ENCODE assay signal across 7 mouse cellular contexts in genomic region chr9:40617676-40618062, GRCm38 (mm10). TPM values are rescaled to one million over a fixed set of nuclear protein-coding genes. Genes with fewer than 3 reads are reported as not detected.
DNase-seq lines count a peak whose midpoint lies in the region; ATAC-seq lines count a peak whose summit lies in the region.

No protein-coding gene starts in this region.

- H3K27me3 ChIP-seq in liver, embryonic 11.5 days (replicated peaks; ENCODE audit: control insufficient read depth, insufficient read depth, low read length), result peaks cover 15% of the 10 kb centered on the region
- H3K27me3 ChIP-seq in forebrain, embryonic 15.5 days, result no peaks in the 10 kb centered on the region
- peaks cover 14% of the 10 kb centered on the region; the same call in 1 of the 2 replicates for H3K27me3 ChIP-seq in limb, embryonic 15.5 days
- no peaks in the 10 kb centered on the region for H3K27me3 ChIP-seq in stomach, embryonic 15.5 days (replicated peaks)

- H3K9me3 ChIP-seq in liver, embryonic 11.5 days (ENCODE audit: control insufficient read depth, low read length), result no peaks in the 10 kb centered on the region
- H3K9me3 ChIP-seq in forebrain, embryonic 15.5 days, result no peaks in the 10 kb centered on the region
- H3K9me3 ChIP-seq in limb, embryonic 15.5 days, result no peaks in the 10 kb centered on the region
- H3K9me3 ChIP-seq in stomach, embryonic 15.5 days, result no peaks in the 10 kb centered on the region

- H3K27ac ChIP-seq in liver, embryonic 11.5 days (ENCODE audit: low read depth, low read length), result no peak overlapping the region
- H3K27ac ChIP-seq in forebrain, embryonic 15.5 days (replicated peaks), result peak overlapping the region; percentile 68
- H3K27ac ChIP-seq in limb, embryonic 15.5 days, result no peak overlapping the region
- H3K27ac ChIP-seq in stomach, embryonic 15.5 days, result no peak overlapping the region

- no peaks in the 10 kb centered on the region for H3K36me3 ChIP-seq in liver, embryonic 11.5 days (ENCODE audit: control insufficient read depth, insufficient read depth, low read length)
- H3K36me3 ChIP-seq in forebrain, embryonic 15.5 days, result no peaks in the 10 kb centered on the region
- H3K36me3 ChIP-seq in limb, embryonic 15.5 days, result no peaks in the 10 kb centered on the region
- no peaks in the 10 kb centered on the region for H3K36me3 ChIP-seq in stomach, embryonic 15.5 days

- peaks cover 4% of the 10 kb centered on the region; the same call in 1 of the 2 replicates for H3K4me1 ChIP-seq in liver, embryonic 11.5 days (replicated peaks; ENCODE audit: control insufficient read depth, insufficient read depth, low read length)
- peaks cover 35% of the 10 kb centered on the region for H3K4me1 ChIP-seq in forebrain, embryonic 15.5 days
- H3K4me1 ChIP-seq in limb, embryonic 15.5 days, result peaks cover 17% of the 10 kb centered on the region
- peaks cover 12% of the 10 kb centered on the region; the same call in 1 of the 2 replicates for H3K4me1 ChIP-seq in stomach, embryonic 15.5 days

- peak overlapping the region; percentile 24; the same call in 1 of the 2 replicates for H3K4me3 ChIP-seq in liver, embryonic 11.5 days (ENCODE audit: low read depth, low read length)
- no peak overlapping the region for H3K4me3 ChIP-seq in forebrain, embryonic 15.5 days
- peak overlapping the region; percentile 29 for H3K4me3 ChIP-seq in limb, embryonic 15.5 days
- H3K4me3 ChIP-seq in stomach, embryonic 15.5 days (replicated peaks), result no peak overlapping the region

- H3K9ac ChIP-seq in liver, embryonic 11.5 days (ENCODE audit: low read depth, low read length), result no peak overlapping the region
- H3K9ac ChIP-seq in forebrain, embryonic 15.5 days (replicated peaks), result 0 out of 2 replicates have a peak overlapping the region, but pooled peaks have one; percentile 49
- no peak overlapping the region for H3K9ac ChIP-seq in limb, embryonic 15.5 days
- H3K9ac ChIP-seq in stomach, embryonic 15.5 days, result no peak overlapping the region

- DNase-seq in liver, embryonic 11.5 days (ENCODE audit: low spot score), result no peak
- no peak for DNase-seq in liver
- no peak for DNase-seq in thymus, postnatal 0 days (ENCODE audit: low spot score)
- DNase-seq in Muller cell, postnatal 12 days (ENCODE audit: inconsistent ontology term), result no peak

- WGBS in liver, embryonic 11.5 days, result 28% methylated on average over 10 of the region's 10 CpGs
- 13% methylated on average over 10 of the region's 10 CpGs for WGBS in forebrain, embryonic 15.5 days
- WGBS in limb, embryonic 15.5 days, result 16% methylated on average over 10 of the region's 10 CpGs
- WGBS in stomach, embryonic 15.5 days, result 38% methylated on average over 10 of the region's 10 CpGs

- no peak for ATAC-seq in liver, embryonic 11.5 days (replicated peaks; ENCODE audit: low FRiP score)
- ATAC-seq in forebrain, embryonic 15.5 days (replicated peaks), result 0 out of 2 replicates have a peak, but pooled peaks have one; percentile 12
- ATAC-seq in limb, embryonic 15.5 days (ENCODE audit: insufficient number of reproducible peaks, low FRiP score, low TSS enrichment, low read depth), result no peak
- ATAC-seq in stomach, embryonic 15.5 days (ENCODE audit: insufficient read depth, low FRiP score, low read depth), result no peak

- H3K4me2 ChIP-seq in liver, embryonic 11.5 days, result peak overlapping the region; percentile 62
- peak overlapping the region; percentile 60 for H3K4me2 ChIP-seq in forebrain, embryonic 15.5 days (replicated peaks)
- peak overlapping the region; percentile 50 for H3K4me2 ChIP-seq in limb, embryonic 15.5 days
- peak overlapping the region; percentile 49 for H3K4me2 ChIP-seq in stomach, embryonic 15.5 days

RNA-seq across cellular contexts. Expression of gene Gm21915, which starts 52.7 kb away (rescaled TPM):
- not detected in 2 replicates for polyA plus RNA-seq in liver, embryonic 11.5 days (2014; fragmentation: Nextera tagmentation; extraction: Ambion mirVana)
- not detected in 2 replicates for polyA plus RNA-seq in forebrain, embryonic 15.5 days (2015; fragmentation: Nextera tagmentation; extraction: Ambion mirVana)
- polyA plus RNA-seq in limb, embryonic 15.5 days (2015; fragmentation: Nextera tagmentation; extraction: Ambion mirVana), result not detected in 2 replicates
- not detected in 2 replicates for polyA plus RNA-seq in stomach, embryonic 15.5 days (2015; fragmentation: Nextera tagmentation; extraction: Ambion mirVana)
- polyA plus RNA-seq in thymus, postnatal 0 days (2015; fragmentation: Nextera tagmentation; extraction: Ambion mirVana), result not detected in 2 replicates

Comparison
In these comparisons a context has a peak if more than half of its experiments do, and no peak if none do; other contexts are left out.
1. H3K4me3 ChIP-seq: peak in liver, embryonic 11.5 days (single experiment) and limb, embryonic 15.5 days (single experiment); none in forebrain, embryonic 15.5 days (single experiment) and stomach, embryonic 15.5 days (single experiment).
2. Peak in every context shown above with its lines, with median percentiles within 50 percentile points of each other: H3K4me2 ChIP-seq.